Mouse (Mus musculus): ENCODE results near the gene Prmt1. TPM values are rescaled to one million over a fixed set of nuclear protein-coding genes. Genes with fewer than 3 reads are reported as not detected.

Gene Prmt1
- polyA plus RNA-seq, 1 experiment from 2014 or later, result 301 TPM

DNA sequence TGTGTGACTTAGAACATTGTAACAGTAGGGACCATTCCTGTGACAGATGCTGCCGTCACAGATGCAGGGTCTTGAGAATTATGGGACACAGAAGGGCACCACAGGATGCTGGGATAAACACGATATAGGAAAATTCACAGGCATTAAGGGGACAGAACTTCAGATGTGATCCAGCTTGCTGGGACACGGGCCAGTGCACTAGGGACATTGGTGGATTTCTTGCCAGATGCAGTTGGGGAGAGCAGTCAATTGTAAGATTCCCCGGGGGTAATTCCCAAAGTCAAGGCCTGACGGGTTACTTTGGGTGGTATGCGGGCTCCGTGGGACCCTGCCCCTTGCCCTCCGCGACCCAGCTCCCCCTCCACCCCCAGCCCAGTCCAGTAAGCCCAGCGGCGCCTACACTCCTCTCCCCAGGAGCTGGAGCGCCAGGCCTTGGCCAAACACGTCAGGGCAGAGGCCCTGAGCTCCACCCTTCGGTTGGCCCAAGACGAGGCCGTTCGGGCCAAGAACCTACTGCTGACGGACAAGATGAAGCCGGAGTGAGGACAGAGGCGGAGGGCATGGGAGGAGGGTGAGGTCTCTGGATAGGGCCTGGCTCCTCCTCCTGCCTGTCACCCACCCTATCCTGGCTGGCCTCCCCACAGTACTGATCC lies 29.1 kb downstream of the Prmt1 start:
- no peak overlapping the region for H3K9ac ChIP-seq (ENCODE audit: low read length)
- H3K4me3 ChIP-seq (ENCODE audit: low read depth, low read length), result no peak overlapping the region
- H3K27me3 ChIP-seq (ENCODE audit: control insufficient read depth, insufficient read depth, low read length), result no peaks in the 10 kb centered on the region
- no peak for DNase-seq (ENCODE audit: low spot score)
- ATAC-seq (replicated peaks; ENCODE audit: low FRiP score), result no peak
- 76% methylated on average over 20 of the region's 20 CpGs for WGBS
- no peaks in the 10 kb centered on the region for H3K9me3 ChIP-seq (ENCODE audit: control insufficient read depth, low read length)
- H3K27ac ChIP-seq (ENCODE audit: low read depth, low read length), result no peak overlapping the region
- H3K36me3 ChIP-seq (ENCODE audit: control insufficient read depth, insufficient read depth, low read length), result no peaks in the 10 kb centered on the region
- no peak overlapping the region for H3K4me2 ChIP-seq (ENCODE audit: low read depth, low read length, severe bottlenecking)
- H3K4me1 ChIP-seq (replicated peaks; ENCODE audit: control insufficient read depth, insufficient read depth, low read length), result peaks cover 4% of the 10 kb centered on the region

GRCm38 (mm10) chr7:44956266-44956665 lies 30.1 kb downstream of the Prmt1 start:
- no peak for ATAC-seq (replicated peaks; ENCODE audit: low FRiP score)
- H3K27ac ChIP-seq (ENCODE audit: low read depth, low read length), result no peak overlapping the region
- H3K4me3 ChIP-seq (ENCODE audit: low read depth, low read length), result no peak overlapping the region
- no peaks in the 10 kb centered on the region for H3K9me3 ChIP-seq (ENCODE audit: control insufficient read depth, low read length)
- 56% methylated on average over 6 of the region's 6 CpGs for WGBS
- peaks cover 10% of the 10 kb centered on the region for H3K4me1 ChIP-seq (replicated peaks; ENCODE audit: control insufficient read depth, insufficient read depth, low read length)
- H3K4me2 ChIP-seq (ENCODE audit: low read depth, low read length, severe bottlenecking), result no peak overlapping the region
- no peak overlapping the region for H3K9ac ChIP-seq (ENCODE audit: low read length)
- no peak for DNase-seq (ENCODE audit: low spot score)
- no peaks in the 10 kb centered on the region for H3K36me3 ChIP-seq (ENCODE audit: control insufficient read depth, insufficient read depth, low read length)
- peaks cover under 1% of the 10 kb centered on the region; the same call in 1 of the 2 replicates for H3K27me3 ChIP-seq (ENCODE audit: control insufficient read depth, insufficient read depth, low read length)

DNA sequence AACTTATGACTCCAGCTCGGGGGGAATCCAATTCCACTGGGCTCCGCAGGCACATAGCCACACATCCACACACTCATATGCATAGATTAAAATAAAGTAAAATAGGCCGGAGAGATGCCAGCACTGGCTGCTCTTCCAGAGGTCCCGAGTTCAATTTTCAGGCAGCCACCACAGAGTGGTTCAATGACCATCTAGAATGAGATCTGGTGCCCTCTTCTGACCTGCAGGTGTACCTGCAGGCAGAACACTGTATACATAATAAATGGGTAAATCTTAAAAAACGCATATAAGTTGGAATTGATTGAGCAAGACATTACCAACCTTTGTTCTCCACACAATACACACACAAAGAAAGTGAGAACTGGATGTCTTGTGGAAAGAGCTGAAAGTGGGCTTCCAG lies 30.7 kb downstream of the Prmt1 start:
- ATAC-seq (replicated peaks; ENCODE audit: low FRiP score), result no peak
- WGBS, result 53% methylated on average over 5 of the region's 5 CpGs

DNA sequence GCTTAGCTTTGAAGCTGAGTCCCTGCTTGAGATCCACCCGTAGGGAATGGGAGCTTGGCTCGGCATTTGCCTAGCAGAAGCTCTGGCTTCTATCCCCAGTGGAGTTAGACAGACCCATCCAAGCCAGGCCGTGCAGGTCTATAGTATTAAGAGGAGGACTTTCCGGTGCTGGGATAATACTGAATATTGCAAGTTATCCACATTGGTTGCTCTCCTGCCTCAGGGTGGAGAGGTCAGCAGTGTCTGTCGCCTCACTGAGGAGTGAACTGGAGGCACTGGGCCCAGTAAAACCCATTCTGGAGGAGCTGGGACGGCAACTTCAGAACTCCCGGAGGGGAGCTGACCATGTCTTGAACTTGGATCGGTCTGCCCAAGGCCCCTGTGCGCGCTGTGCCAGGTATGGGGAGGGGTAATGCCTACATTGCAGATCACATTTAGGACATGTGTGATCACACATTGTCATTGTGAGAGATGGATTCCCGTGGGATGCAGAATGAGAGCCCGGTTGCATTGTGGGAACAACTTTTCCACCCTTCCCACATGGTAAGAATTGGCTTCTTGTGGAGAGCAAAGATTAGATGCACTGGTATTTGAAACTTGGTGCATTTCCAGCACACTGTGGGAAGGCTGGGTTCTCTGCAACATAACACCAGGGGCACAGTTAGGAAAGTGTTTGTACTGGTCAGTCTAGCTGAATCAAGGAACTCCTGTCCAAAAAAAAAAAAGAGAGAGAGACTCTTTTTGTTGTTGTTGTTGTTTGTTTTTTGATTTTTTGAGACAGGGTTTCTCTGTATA lies 32.1 kb downstream of the Prmt1 start:
- DNase-seq (ENCODE audit: low spot score) (no peak), ATAC-seq (replicated peaks; ENCODE audit: low FRiP score) (no peak)
- Histone ChIP-seq H3K4me2 (ENCODE audit: low read depth, low read length, severe bottlenecking) (no peak overlapping the region), H3K36me3 (ENCODE audit: control insufficient read depth, insufficient read depth, low read length) (no peaks in the 10 kb centered on the region), H3K9me3 (ENCODE audit: control insufficient read depth, low read length) (no peaks in the 10 kb centered on the region), H3K9ac (ENCODE audit: low read length) (no peak overlapping the region), H3K27ac (ENCODE audit: low read depth, low read length) (no peak overlapping the region), H3K4me1 (replicated peaks; ENCODE audit: control insufficient read depth, insufficient read depth, low read length) (peaks cover 10% of the 10 kb centered on the region), H3K27me3 (ENCODE audit: control insufficient read depth, insufficient read depth, low read length) (peaks cover 13% of the 10 kb centered on the region), H3K4me3 (ENCODE audit: low read depth, low read length) (no peak overlapping the region)
- WGBS, result 85% methylated on average over 12 of the region's 12 CpGs

More for the DNA sequence above, 30.7 kb downstream of the Prmt1 start:
- Histone ChIP-seq H3K4me2 (ENCODE audit: low read depth, low read length, severe bottlenecking) (no peak overlapping the region), H3K36me3 (ENCODE audit: control insufficient read depth, insufficient read depth, low read length) (no peaks in the 10 kb centered on the region), H3K27ac (ENCODE audit: low read depth, low read length) (no peak overlapping the region), H3K27me3 (ENCODE audit: control insufficient read depth, insufficient read depth, low read length) (peaks cover 6% of the 10 kb centered on the region), H3K9me3 (ENCODE audit: control insufficient read depth, low read length) (no peaks in the 10 kb centered on the region), H3K4me1 (replicated peaks; ENCODE audit: control insufficient read depth, insufficient read depth, low read length) (peaks cover 10% of the 10 kb centered on the region), H3K9ac (ENCODE audit: low read length) (no peak overlapping the region), H3K4me3 (ENCODE audit: low read depth, low read length) (no peak overlapping the region)
- DNase-seq (ENCODE audit: low spot score), result no peak

- peaks cover 10% of the 10 kb centered on the region for H3K4me1 ChIP-seq (replicated peaks; ENCODE audit: control insufficient read depth, insufficient read depth, low read length)
- ATAC-seq (replicated peaks; ENCODE audit: low FRiP score) (no peak), DNase-seq (ENCODE audit: low spot score) (no peak)
- WGBS, result 59% methylated on average over 14 of the region's 14 CpGs
- H3K4me3 ChIP-seq (ENCODE audit: low read depth, low read length), result no peak overlapping the region
- no peaks in the 10 kb centered on the region for H3K36me3 ChIP-seq (ENCODE audit: control insufficient read depth, insufficient read depth, low read length)
- H3K9me3 ChIP-seq (ENCODE audit: control insufficient read depth, low read length), result no peaks in the 10 kb centered on the region
- H3K27me3 ChIP-seq (ENCODE audit: control insufficient read depth, insufficient read depth, low read length), result peaks cover 13% of the 10 kb centered on the region
- H3K27ac ChIP-seq (ENCODE audit: low read depth, low read length), result no peak overlapping the region
- H3K4me2 ChIP-seq (ENCODE audit: low read depth, low read length, severe bottlenecking), result no peak overlapping the region
- H3K9ac ChIP-seq (ENCODE audit: low read length), result no peak overlapping the region
Measured at GRCm38 (mm10) chr7:44953561-44953960, 32.8 kb downstream of the Prmt1 start.

DNA sequence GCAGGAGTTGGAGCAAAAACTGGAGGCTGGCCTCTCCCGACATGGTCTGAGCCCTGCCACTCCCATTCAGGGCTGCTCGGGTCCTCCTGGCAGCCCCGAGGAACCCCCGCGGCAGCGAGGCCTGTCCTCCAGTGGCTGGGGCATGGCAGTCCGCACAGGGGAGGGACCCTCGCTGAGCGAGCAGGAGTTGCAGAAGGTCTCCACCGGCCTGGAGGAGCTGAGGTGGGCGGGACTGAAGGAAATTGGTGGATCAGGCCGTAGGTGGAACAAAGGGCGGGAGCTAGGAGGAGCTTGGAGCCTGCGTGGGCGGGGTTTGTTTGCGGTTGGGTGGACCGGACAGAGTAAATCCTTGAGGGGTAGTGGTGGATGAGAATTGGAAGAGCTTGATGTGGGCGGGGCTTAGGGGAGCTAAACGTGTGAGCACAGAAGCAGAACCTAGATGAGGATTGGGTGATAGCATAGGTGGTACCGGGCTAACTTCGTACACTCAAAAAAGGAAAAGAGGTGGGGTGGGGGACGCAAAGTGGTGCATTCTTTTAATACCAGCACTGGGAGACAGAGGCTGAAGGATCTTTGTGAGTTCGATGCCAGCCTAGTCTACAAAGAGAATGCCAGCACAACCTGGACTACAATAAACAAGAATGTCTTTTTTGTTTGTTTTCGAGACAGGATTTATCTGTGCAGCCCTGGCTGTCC lies 33.6 kb downstream of the Prmt1 start:
- peak overlapping the region; percentile 18; the same call in 1 of the 2 replicates for H3K27ac ChIP-seq (ENCODE audit: low read depth, low read length)
- ATAC-seq (replicated peaks; ENCODE audit: low FRiP score) (peak; percentile 89), DNase-seq (ENCODE audit: low spot score) (peak; percentile 93)
- peak overlapping the region; percentile 41 for H3K4me3 ChIP-seq (ENCODE audit: low read depth, low read length)
- H3K4me2 ChIP-seq (ENCODE audit: low read depth, low read length, severe bottlenecking), result peak overlapping the region; percentile 94
- WGBS, result 9% methylated on average over 24 of the region's 24 CpGs
- H3K9ac ChIP-seq (ENCODE audit: low read length), result peak overlapping the region; percentile 63
- H3K36me3 ChIP-seq (ENCODE audit: control insufficient read depth, insufficient read depth, low read length), result no peaks in the 10 kb centered on the region
- H3K9me3 ChIP-seq (ENCODE audit: control insufficient read depth, low read length), result no peaks in the 10 kb centered on the region
- peaks cover 13% of the 10 kb centered on the region for H3K27me3 ChIP-seq (ENCODE audit: control insufficient read depth, insufficient read depth, low read length)
- H3K4me1 ChIP-seq (replicated peaks; ENCODE audit: control insufficient read depth, insufficient read depth, low read length), result peaks cover 10% of the 10 kb centered on the region

DNA sequence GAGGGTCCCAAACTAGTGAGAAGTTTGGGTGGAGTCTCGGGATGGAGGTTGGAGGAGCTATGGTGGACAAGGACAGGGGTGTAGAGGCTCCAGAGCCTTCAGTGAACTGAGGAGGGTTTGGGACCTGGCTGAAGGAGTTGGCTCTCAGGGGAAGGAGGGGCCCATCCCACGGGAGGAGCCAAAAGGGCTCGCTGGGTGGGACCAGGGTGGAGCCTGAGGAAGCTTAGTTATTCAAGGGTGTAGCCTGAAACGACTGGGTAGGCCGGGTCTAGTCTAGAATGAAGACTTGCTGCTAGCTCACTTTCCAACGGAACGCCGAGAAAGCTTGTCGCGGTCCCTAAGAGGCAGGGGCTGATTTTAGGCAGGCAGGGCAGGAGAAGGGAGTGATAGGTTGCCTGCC lies 34.4 kb downstream of the Prmt1 start:
- H3K36me3 ChIP-seq (ENCODE audit: control insufficient read depth, insufficient read depth, low read length), result no peaks in the 10 kb centered on the region
- H3K9ac ChIP-seq (ENCODE audit: low read length), result peak overlapping the region; percentile 63; the same call in 1 of the 2 replicates
- DNase-seq (ENCODE audit: low spot score) (peak; percentile 75), ATAC-seq (replicated peaks; ENCODE audit: low FRiP score) (peak; percentile 55)
- peaks cover 13% of the 10 kb centered on the region for H3K27me3 ChIP-seq (ENCODE audit: control insufficient read depth, insufficient read depth, low read length)
- no peak overlapping the region for H3K27ac ChIP-seq (ENCODE audit: low read depth, low read length)
- H3K9me3 ChIP-seq (ENCODE audit: control insufficient read depth, low read length), result no peaks in the 10 kb centered on the region
- peak overlapping the region; percentile 41 for H3K4me3 ChIP-seq (ENCODE audit: low read depth, low read length)
- peak overlapping the region; percentile 94 for H3K4me2 ChIP-seq (ENCODE audit: low read depth, low read length, severe bottlenecking)
- WGBS, result under 1% methylated on average over 10 of the region's 10 CpGs
- peaks cover 10% of the 10 kb centered on the region for H3K4me1 ChIP-seq (replicated peaks; ENCODE audit: control insufficient read depth, insufficient read depth, low read length)

DNA sequence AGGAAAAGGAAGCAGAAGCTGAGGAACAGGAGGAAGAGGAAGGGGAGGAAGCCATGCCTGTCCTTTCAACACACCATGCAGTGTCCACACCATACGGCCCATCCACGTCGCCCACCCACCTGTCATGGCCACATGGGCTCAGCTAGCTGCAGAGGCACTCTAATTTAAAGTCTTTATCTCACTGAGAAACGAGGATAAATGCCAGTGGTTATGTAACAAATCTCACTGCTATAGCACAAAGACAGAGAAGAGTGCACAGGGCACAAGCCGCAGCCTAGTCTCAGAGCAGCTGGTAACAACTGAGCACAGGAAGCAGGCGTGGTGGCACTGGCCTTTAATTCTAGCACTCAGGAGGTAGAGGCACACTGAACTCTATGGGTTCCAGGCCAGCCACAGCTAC lies 36.4 kb downstream of the Prmt1 start:
- Histone ChIP-seq H3K4me3 (ENCODE audit: low read depth, low read length) (no peak overlapping the region), H3K9me3 (ENCODE audit: control insufficient read depth, low read length) (no peaks in the 10 kb centered on the region), H3K27me3 (ENCODE audit: control insufficient read depth, insufficient read depth, low read length) (peaks cover 13% of the 10 kb centered on the region), H3K27ac (ENCODE audit: low read depth, low read length) (no peak overlapping the region), H3K36me3 (ENCODE audit: control insufficient read depth, insufficient read depth, low read length) (no peaks in the 10 kb centered on the region), H3K9ac (ENCODE audit: low read length) (no peak overlapping the region), H3K4me1 (replicated peaks; ENCODE audit: control insufficient read depth, insufficient read depth, low read length) (peaks cover 10% of the 10 kb centered on the region), H3K4me2 (ENCODE audit: low read depth, low read length, severe bottlenecking) (no peak overlapping the region)
- no peak for ATAC-seq (replicated peaks; ENCODE audit: low FRiP score)
- 77% methylated on average over 6 of the region's 6 CpGs for WGBS
- DNase-seq (ENCODE audit: low spot score), result no peak
